Mouse (Mus musculus) testis, postnatal 10 days (tissue): ENCODE data around the gene Cacna2d2.

Experiments
- DNase-seq: peaks from one replicate; pipeline ENCODE4 v3.0.0; 2021; ENCODE audit warnings: low spot score

Cacna2d2 gene

DNA sequence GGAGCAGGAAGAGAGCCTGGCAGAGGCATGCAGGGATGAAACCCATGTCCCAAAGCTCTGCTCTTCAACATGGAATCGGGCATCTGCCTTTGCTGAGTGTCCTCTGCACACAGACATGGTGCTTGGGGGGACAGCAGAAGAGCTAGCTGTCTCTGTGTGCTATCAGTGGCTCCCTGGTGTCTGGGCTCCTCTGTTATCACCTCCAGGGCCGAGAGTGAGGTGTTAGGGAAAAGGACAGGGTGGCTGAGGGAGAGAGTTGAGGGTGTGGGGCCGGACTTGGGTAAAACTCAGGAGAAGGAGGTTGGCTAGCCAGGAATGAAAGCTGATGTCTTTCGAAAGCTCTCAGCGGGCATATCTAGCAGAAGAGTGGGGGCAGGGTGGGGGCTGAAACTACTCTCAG is 63.5 kb downstream of the Cacna2d2 start:
- no peak for DNase-seq

- peak; percentile 92 for DNase-seq
Observed at GRCm38 (mm10) chr9:107463509-107463908, 64.1 kb downstream of the Cacna2d2 start.

- no peak for DNase-seq
Observed at GRCm38 (mm10) chr9:107464130-107464529, 64.7 kb downstream of the Cacna2d2 start.

DNA sequence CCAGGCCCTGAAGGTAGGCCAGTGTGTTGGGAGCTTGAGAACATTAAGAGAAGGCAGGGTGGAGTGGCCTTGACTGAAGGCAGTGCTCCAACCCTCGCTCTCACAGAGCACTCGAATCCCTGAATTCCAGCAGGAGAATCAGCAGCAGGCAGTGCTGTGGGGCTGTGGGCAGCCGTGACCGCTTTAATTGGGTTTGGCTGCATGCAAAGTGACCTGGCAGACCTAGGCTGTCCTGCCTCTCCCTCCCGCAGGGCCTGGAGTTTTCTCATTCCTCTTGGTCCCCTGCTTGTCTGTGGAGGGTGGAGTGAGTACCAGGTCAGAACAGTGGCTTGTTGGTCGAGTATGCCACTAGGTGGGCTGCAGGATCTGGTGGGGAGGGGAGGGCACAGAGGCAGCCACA is 66.2 kb downstream of the Cacna2d2 start:
- DNase-seq, result no peak

- DNase-seq, result no peak
Observed at GRCm38 (mm10) chr9:107469213-107469795, 69.9 kb downstream of the Cacna2d2 start.

DNA sequence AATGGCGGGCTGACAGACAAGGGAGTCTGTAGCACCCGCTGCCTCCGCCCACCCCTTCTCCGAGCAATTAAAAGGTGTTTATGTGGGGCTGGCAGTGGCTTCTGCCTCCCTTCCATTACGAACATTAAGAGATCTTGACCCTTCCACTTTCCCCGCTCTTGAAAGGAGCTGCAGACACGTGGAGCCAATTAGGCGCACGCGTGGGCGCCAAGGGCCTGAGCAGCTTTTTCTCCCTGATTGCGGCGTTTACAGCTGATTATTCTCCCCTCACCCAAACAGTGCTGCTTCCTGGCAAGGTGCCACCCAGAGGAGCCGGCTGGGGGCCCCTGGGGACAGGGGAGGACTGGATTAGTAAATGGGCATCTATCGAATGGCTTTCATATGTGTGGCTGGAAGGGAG is 71.0 kb downstream of the Cacna2d2 start:
- DNase-seq, result no peak

GRCm38 (mm10) chr9:107474016-107474415 is 74.6 kb downstream of the Cacna2d2 start:
- no peak for DNase-seq

GRCm38 (mm10) chr9:107478979-107479378 is 79.6 kb downstream of the Cacna2d2 start:
- DNase-seq, result no peak

- no peak for DNase-seq
Observed at GRCm38 (mm10) chr9:107479593-107479992, 80.2 kb downstream of the Cacna2d2 start.

DNA sequence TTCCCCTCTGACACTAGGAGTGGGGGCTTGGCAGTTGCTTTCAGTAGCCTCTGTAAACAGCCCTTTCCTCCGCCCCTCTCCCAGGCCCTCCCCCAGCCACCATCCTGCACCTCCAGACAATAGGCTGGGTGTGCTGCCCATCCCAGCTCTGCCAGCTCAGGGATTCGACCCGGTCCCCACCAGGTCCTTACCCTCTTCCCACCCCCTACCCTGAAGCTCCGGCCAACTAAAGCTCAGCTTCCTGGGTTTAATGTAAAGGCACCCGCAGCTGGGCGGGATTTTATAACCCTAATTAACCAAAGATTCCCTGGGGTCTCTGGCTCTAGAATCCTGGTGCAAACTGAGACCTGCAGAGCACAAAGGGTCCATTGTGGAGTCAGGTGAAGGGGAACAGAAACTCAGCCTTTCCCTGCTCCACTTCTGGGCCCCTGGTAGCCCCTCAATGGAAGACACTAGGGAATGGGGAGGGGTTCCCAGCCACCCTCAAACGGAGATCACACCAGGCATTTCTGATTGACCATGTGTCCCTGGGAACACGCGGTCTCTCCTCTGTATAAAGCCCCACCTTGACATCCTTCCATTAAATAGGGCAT is 81.2 kb downstream of the Cacna2d2 start:
- no peak for DNase-seq

- no peak for DNase-seq
Observed at GRCm38 (mm10) chr9:107481340-107481739, 81.9 kb downstream of the Cacna2d2 start.

DNA sequence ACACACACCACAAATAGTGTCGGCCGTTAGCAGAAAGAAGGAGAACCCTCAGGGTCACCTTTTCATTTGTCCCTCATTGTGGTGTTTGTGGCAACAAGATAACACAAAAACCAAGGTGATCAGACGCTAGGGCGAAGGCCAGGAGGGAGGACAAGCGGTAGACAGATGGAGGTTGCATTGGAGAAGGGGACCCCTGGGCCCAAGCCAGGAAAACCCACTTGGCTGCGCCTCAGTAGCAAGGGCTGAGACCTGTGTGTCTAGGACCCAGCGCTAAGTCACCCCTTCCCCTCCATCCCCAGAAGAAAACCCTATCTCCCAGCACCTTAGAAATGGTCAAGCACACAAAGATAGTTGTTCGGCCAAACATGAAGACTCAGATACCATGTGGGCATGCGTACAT is 82.6 kb downstream of the Cacna2d2 start:
- no peak for DNase-seq

DNA sequence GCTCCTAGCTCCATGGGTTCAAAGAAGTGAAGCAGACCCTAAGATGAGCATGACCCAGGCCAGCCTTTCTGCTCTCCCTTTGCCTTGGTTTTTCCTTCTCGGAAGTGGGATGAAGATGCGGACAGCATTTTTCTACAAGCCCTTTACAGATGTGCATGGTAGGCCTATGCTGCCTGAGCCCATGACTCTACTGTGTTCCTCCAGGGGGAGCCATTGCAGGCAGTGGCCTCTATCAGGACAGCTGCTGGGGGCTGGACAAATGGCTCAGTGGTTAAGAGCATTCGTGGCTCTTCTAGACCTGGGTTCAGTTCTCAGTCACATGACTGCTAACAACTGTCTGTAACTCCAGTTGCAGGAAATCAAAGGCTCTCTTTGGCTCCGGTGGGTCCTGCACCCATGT is 83.4 kb downstream of the Cacna2d2 start:
- DNase-seq, result no peak

DNA sequence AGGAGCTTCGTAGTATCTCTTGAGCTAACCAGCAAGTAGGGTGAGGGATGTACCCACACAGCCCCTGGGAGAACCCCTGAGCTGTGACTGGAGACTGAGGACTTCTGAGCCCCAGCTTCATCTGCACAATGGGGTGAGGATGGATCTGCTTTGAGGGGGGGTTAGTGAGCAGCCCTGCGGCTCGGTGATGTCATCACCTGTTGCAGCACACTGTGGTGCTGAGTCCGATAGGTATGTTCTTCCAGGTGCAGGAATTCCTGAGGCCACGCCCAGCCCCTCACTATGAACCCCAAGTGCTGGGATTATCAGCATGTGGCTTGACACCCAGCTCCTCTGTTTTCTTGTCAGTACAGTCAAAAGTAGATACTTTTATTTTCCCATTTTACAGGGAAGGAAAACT is 84.3 kb downstream of the Cacna2d2 start:
- no peak for DNase-seq

GRCm38 (mm10) chr9:107484302-107484701 is 84.9 kb downstream of the Cacna2d2 start:
- no peak for DNase-seq

DNA sequence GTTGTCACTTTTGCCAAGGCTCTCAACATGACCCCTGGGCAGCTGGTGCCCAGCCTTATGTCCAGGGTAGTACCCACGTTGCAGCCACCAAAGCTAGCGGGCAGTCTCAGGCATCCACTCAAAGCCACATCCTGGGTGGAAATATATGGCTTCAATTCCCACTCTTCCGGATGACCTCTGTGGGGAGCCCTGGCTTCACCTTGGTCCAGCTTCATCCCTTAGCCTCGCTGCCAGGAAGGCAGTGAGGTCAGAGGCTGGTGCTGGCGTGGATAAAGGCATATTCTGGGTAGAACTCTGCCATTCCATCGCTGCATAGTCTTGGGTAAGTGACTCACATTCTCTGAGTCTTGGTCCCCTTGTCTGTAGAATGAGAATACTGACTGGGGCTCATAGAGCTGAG is 85.4 kb downstream of the Cacna2d2 start:
- DNase-seq, result no peak

- DNase-seq, result no peak
Observed at GRCm38 (mm10) chr9:107486086-107486485, 86.7 kb downstream of the Cacna2d2 start.

GRCm38 (mm10) chr9:107486507-107487225 is 87.3 kb downstream of the Cacna2d2 start:
- peak; percentile 65 for DNase-seq

GRCm38 (mm10) chr9:107490146-107490545 is 90.7 kb downstream of the Cacna2d2 start:
- DNase-seq, result no peak

- DNase-seq, result no peak
Observed at GRCm38 (mm10) chr9:107490625-107491024, 91.2 kb downstream of the Cacna2d2 start.

- no peak for DNase-seq
Observed at GRCm38 (mm10) chr9:107493511-107493910, 94.1 kb downstream of the Cacna2d2 start.

GRCm38 (mm10) chr9:107494238-107494637 is 94.8 kb downstream of the Cacna2d2 start:
- DNase-seq, result no peak

GRCm38 (mm10) chr9:107496359-107496758 is 96.9 kb downstream of the Cacna2d2 start:
- DNase-seq, result no peak
